Mouse (Mus musculus): Measurements from ENCODE around the gene Fbxo28.

- TF ChIP-seq POLR2A (IDR thresholded peaks at IDR 0.05; ENCODE audit: borderline replicate concordance, extremely low read depth, low read depth, low read length), result no peak
- no peak for TF ChIP-seq CTCF (IDR thresholded peaks at IDR 0.05; ENCODE audit: insufficient read depth, low read length)
Observed at GRCm38 (mm10) chr1:182377519-182377918, 36.1 kb upstream of the Fbxo28 start.
